Mouse (Mus musculus) megakaryocyte, embryonic 14.5 days (primary cell): ENCODE results near the gene Hist1h1d.
"Not testable (repeated sequence)": the region's sequence is repeated elsewhere in the genome, so short reads cannot be mapped to it uniquely, and the experiment has no call there.

Experiments
- FLI1 ChIP-seq: IDR thresholded peaks from 2 replicates; pipeline ENCODE4 v1.6.1; 2012; ENCODE audit warnings: low read length, inconsistent platforms, mixed read lengths
- GATA1 ChIP-seq: IDR thresholded peaks from 3 replicates; pipeline ENCODE4 v1.6.1; 2012; ENCODE audit warnings: mixed read lengths, low read length, inconsistent platforms, borderline replicate concordance

- TF ChIP-seq GATA1, FLI1: not testable (repeated sequence)
Measured at GRCm38 (mm10) chr13:23573898-23574524, 20.9 kb downstream of the Hist1h1d start, which contains the start of the genes Hist1h2bf and Hist1h2ad.
